Mouse (Mus musculus) megakaryocyte-erythroid progenitor cell, adult 5-6 weeks (primary cell): Measurements from ENCODE around the gene Ube2d2b. TPM values are rescaled to one million over a fixed set of nuclear protein-coding genes. Genes with fewer than 3 reads are reported as not detected.

Experiments
- ATAC-seq: replicated peaks from 2 replicates; pipeline ENCODE4 v1.8.0; 2016; ENCODE audit warnings: mild to moderate bottlenecking, inconsistent platforms; ENCODE audit not compliant: severe bottlenecking, poor library complexity, low FRiP score, low TSS enrichment
- total RNA-seq, 2 experiments: library from RNA; stranded (forward) in 1 of 2; stranded (reverse) in 1 of 2; fragments of 200-1000, 215-1000 nt in 1 of 2; fragments of >200 nt in 1 of 2; fragmentation: Nextera tagmentation in 1 of 2; gene quantifications; 2 replicates each; pipeline ENCODE4 v1.2.3; 2014 to 2017

Ube2d2b gene
- total RNA-seq (2014; fragmentation: Nextera tagmentation) (not detected in 2 replicates), total RNA-seq (2017) (not detected in 2 replicates)

GRCm38 (mm10) chr5:107829998-107830560, at the start of gene Ube2d2b:
Gene Ube2d2b (plus strand): TSS chr5:107830099.
- no peak for ATAC-seq

GRCm38 (mm10) chr5:107782360-107782759, 47.5 kb upstream of the Ube2d2b start:
- ATAC-seq, result no peak

- no peak for ATAC-seq
Observed at GRCm38 (mm10) chr5:107787682-107788443, 42.0 kb upstream of the Ube2d2b start.

GRCm38 (mm10) chr5:107789492-107789891, 40.4 kb upstream of the Ube2d2b start:
- ATAC-seq, result no peak

- peak; percentile 90 for ATAC-seq
Observed at GRCm38 (mm10) chr5:107791966-107792365, 37.9 kb upstream of the Ube2d2b start.

GRCm38 (mm10) chr5:107792516-107792915, 37.4 kb upstream of the Ube2d2b start:
- no peak for ATAC-seq

GRCm38 (mm10) chr5:107793258-107793657, 36.6 kb upstream of the Ube2d2b start:
- ATAC-seq, result no peak

GRCm38 (mm10) chr5:107793927-107794326, 36.0 kb upstream of the Ube2d2b start:
- ATAC-seq, result 0 out of 2 replicates have a peak, but pooled peaks have one; percentile 46

- no peak for ATAC-seq
Observed at GRCm38 (mm10) chr5:107798290-107798689, 31.6 kb upstream of the Ube2d2b start.

- no peak for ATAC-seq
Observed at GRCm38 (mm10) chr5:107801234-107801633, 28.7 kb upstream of the Ube2d2b start.

- no peak for ATAC-seq
Observed at GRCm38 (mm10) chr5:107802621-107803020, 27.3 kb upstream of the Ube2d2b start.

- no peak for ATAC-seq
Observed at GRCm38 (mm10) chr5:107807496-107807895, 22.4 kb upstream of the Ube2d2b start.

GRCm38 (mm10) chr5:107814651-107815050, 15.2 kb upstream of the Ube2d2b start:
- ATAC-seq, result no peak

GRCm38 (mm10) chr5:107822521-107822920, 7.4 kb upstream of the Ube2d2b start:
- ATAC-seq, result no peak

GRCm38 (mm10) chr5:107831351-107831750, 1.5 kb downstream of the Ube2d2b start:
- no peak for ATAC-seq

GRCm38 (mm10) chr5:107834287-107834686, 4.4 kb downstream of the Ube2d2b start:
- ATAC-seq, result no peak

GRCm38 (mm10) chr5:107838891-107839644, 9.2 kb downstream of the Ube2d2b start:
- no peak for ATAC-seq

- no peak; the same call in 1 of the 2 replicates for ATAC-seq
Observed at GRCm38 (mm10) chr5:107840549-107841238, 10.8 kb downstream of the Ube2d2b start.

- ATAC-seq, result 0 out of 2 replicates have a peak, but pooled peaks have one; percentile 30
Observed at GRCm38 (mm10) chr5:107847349-107847748, 17.4 kb downstream of the Ube2d2b start.

- no peak for ATAC-seq
Observed at GRCm38 (mm10) chr5:107847817-107848216, 17.9 kb downstream of the Ube2d2b start.
